Mouse (Mus musculus) c-Kit-positive CD71-positive TER-119-positive erythroid progenitor cells, embryonic 14.5 days (primary cell): ENCODE results near the gene Kif1b.
"Not testable (repeated sequence)": the region's sequence is repeated elsewhere in the genome, so short reads cannot be mapped to it uniquely, and the experiment has no call there.

Source experiments
- DNase-seq: peaks from one replicate; pipeline ENCODE4 v3.0.0-alpha.2; 2013; ENCODE audit warnings: low spot score

Kif1b gene

GRCm38 (mm10) chr4:149270541-149270940 lies 37.0 kb downstream of the Kif1b start:
- DNase-seq, result no peak

GRCm38 (mm10) chr4:149269026-149269425 lies 38.5 kb downstream of the Kif1b start:
- no peak for DNase-seq

GRCm38 (mm10) chr4:149264895-149265294 lies 42.6 kb downstream of the Kif1b start:
- DNase-seq, result no peak

GRCm38 (mm10) chr4:149263218-149263617 lies 44.3 kb downstream of the Kif1b start:
- DNase-seq, result no peak

- no peak for DNase-seq
Measured at GRCm38 (mm10) chr4:149261466-149261865, 46.0 kb downstream of the Kif1b start.

- no peak for DNase-seq
Measured at GRCm38 (mm10) chr4:149260911-149261310, 46.6 kb downstream of the Kif1b start.

GRCm38 (mm10) chr4:149259391-149260094 lies 48.0 kb downstream of the Kif1b start:
- no peak for DNase-seq

- no peak for DNase-seq
Measured at GRCm38 (mm10) chr4:149258926-149259325, 48.6 kb downstream of the Kif1b start.

GRCm38 (mm10) chr4:149256511-149257300 lies 50.8 kb downstream of the Kif1b start:
- no peak for DNase-seq

GRCm38 (mm10) chr4:149255277-149256270 lies 51.9 kb downstream of the Kif1b start:
- no peak for DNase-seq

GRCm38 (mm10) chr4:149254827-149255226 lies 52.7 kb downstream of the Kif1b start:
- no peak for DNase-seq

- no peak for DNase-seq
Measured at GRCm38 (mm10) chr4:149249311-149249710, 58.2 kb downstream of the Kif1b start.

GRCm38 (mm10) chr4:149247772-149248171 lies 59.7 kb downstream of the Kif1b start:
- DNase-seq, result no peak

- no peak for DNase-seq
Measured at GRCm38 (mm10) chr4:149247156-149247633, 60.3 kb downstream of the Kif1b start.

- no peak for DNase-seq
Measured at GRCm38 (mm10) chr4:149246578-149247155, 60.8 kb downstream of the Kif1b start.

- no peak for DNase-seq
Measured at GRCm38 (mm10) chr4:149237011-149237410, 70.5 kb downstream of the Kif1b start.

GRCm38 (mm10) chr4:149233938-149234337 lies 73.6 kb downstream of the Kif1b start:
- no peak for DNase-seq

- not testable (repeated sequence) for DNase-seq
Measured at GRCm38 (mm10) chr4:149228682-149229081, 78.8 kb downstream of the Kif1b start.

- no peak for DNase-seq
Measured at GRCm38 (mm10) chr4:149228256-149228655, 79.2 kb downstream of the Kif1b start.

- DNase-seq, result no peak
Measured at GRCm38 (mm10) chr4:149226311-149226710, 81.2 kb downstream of the Kif1b start.

- DNase-seq, result no peak
Measured at GRCm38 (mm10) chr4:149223453-149223852, 84.0 kb downstream of the Kif1b start.

GRCm38 (mm10) chr4:149220481-149220880 lies 87.0 kb downstream of the Kif1b start:
- DNase-seq, result no peak
